Mouse (Mus musculus): Measurements from ENCODE around the gene Rac2.

DNA sequence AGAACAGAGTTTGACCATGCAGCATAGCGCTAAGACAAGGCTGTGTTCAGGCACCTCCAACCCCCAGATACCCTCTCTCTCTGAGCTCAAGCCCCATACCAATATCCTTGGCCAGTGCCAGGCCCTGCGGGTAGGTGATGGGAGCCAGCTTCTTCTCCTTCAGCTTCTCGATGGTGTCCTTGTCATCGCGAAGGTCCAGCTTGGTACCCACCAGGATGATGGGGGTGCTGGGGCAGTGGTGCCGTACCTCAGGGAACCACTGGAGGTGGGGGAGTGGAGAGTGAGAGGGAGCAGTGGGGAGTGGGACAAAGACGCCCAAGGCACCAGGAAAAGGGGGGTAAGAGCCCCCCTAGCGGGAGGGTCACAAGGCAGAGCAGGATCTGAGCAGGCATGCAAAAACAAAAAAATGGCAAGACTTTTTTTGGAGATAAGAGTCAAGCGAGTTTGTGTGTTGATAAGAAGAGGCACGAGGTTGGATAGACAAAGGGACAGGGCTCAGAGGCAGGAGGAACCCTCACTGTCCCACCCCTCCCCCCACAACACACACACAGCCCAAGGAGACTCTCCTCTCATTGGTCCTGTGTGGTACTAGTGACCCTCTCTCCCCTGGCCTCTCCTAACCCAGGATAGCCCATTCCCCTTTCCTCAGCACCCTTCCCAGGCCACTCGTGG, 7.7 kb downstream of the Rac2 start:
- TF ChIP-seq CTCF (conservative IDR thresholded peaks at IDR 0.05; ENCODE audit: low read length) (no peak), NANOG (IDR thresholded peaks at IDR 0.05; ENCODE audit: borderline replicate concordance, low read length) (no peak)
